Mouse (Mus musculus): Measurements from ENCODE around the gene Gh. TPM values are rescaled to one million over a fixed set of nuclear protein-coding genes. Genes with fewer than 3 reads are reported as not detected.

Gene Gh
- polyA plus RNA-seq (2014; fragmentation: Illumina TruSeq; extraction: RNeasy Lipid Tissue Mini Kit (QIAGEN cat#74804); ENCODE audit: low read depth, low replicate concordance) = not detected

GRCm38 (mm10) chr11:106301765-106302164 lies at the start of gene Gh:
TSS of gene Gh (minus strand) at chr11:106301865.

DNA sequence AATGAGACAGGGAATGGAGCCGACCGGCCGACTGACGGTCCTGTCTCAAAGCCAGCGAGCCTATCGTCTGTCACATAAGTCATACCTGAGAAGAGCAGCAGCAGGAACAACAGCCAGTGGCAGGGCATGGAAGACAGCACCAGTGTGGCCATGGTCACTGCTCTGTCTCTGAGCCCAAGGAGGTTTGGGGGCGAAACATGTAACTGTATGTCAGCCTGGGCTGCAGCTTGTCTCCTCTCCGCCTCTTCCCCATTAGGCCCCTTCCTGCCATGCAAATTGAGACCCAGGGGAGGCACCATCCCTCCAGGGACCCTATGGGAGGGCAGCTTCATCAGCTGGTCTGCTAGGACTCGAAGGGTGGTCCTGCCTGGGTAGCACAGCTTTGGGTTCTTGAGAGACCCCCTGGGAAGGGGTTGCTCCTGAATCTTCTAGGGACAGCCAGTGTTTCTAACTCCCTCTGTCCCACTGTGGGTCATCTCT lies 12.7 kb upstream of the Gh start, which contains the start of gene Cd79b:
Gene Cd79b (minus strand): TSS at position 430 of the 480 bp plus-strand sequence.

DNA sequence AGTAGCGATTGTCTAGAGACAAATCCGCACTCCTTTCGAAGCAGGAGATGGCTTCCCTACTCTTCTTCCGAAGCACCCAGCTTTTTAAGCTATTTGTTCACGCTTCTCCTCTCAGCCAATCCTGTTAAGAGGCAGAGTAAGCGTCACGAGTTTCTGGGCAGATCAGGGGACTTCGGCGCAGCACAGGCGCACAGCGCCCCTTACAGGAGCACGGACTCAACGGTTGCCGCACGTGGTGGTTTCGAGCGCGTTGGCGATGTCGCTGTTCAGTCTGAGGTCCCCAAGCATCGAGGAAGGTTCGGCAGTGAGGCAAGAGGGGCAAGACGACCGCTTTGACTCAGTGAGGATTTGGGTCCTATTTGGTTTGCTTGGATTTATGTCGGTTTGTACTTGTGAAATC lies 25.2 kb downstream of the Gh start, which contains the start of gene Tcam1:
Gene Tcam1 (plus strand): TSS at position 219 of the 400 bp plus-strand sequence.

GRCm38 (mm10) chr11:106272644-106273310 lies 28.9 kb downstream of the Gh start, which contains the start of gene Smarcd2:
TSS of gene Smarcd2 (minus strand) at chr11:106272972.

DNA sequence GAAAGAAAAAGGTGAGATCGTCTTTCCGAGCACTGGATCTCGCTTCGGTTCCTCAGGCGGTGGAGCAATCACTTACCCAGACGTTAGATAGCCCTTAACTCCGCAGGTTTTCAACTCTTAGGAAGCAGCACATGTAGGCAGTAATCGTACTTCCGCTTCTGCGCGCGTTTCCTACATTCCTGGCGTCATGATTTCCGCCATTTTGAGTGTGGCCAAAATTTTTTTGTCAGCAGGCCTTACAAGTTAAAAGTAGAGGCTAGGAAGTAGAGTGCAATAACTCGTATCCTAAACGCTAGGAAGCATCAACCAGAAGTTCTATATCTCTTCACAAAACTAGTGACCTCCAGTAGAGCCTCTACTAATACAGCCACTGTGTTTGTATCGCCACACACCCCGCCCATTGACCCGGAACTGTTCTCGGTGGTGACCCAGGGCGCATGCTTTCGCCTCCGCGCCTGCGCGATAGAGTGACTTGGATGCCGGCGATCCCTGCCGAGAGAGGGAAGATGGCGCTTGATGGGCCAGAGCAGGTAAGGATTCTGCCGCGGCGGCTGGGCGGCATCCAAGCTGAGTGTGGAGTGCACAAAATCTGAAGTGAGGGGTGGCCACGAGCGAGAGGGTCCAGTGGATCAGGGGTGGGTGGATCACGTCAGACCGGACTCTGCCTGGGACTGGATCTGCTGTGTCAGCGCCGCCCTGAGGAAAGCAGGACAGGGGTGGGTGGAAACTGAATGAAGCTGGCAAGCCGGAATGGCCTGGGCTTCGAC lies 45.8 kb downstream of the Gh start, which contains the start of the genes Ftsj3 and Psmc5:
Gene Ftsj3 (minus strand): TSS at position 395 of the 767 bp plus-strand sequence.
Gene Psmc5 (plus strand): TSS at position 470 of the 767 bp plus-strand sequence.

Other genes with a start within 250 kb of the Gh start
- gene Taco1, start 235.8 kb downstream of the Gh start, polyA plus RNA-seq (2014; fragmentation: Illumina TruSeq; extraction: RNeasy Lipid Tissue Mini Kit (QIAGEN cat#74804); ENCODE audit: low read depth, low replicate concordance) = 15.1 TPM
- 9.6 TPM for gene Map3k3, start 217.3 kb downstream of the Gh start, polyA plus RNA-seq (2014; fragmentation: Illumina TruSeq; extraction: RNeasy Lipid Tissue Mini Kit (QIAGEN cat#74804); ENCODE audit: low read depth, low replicate concordance)
- not detected for gene Gm10840, start 141.0 kb downstream of the Gh start, polyA plus RNA-seq (2014; fragmentation: Illumina TruSeq; extraction: RNeasy Lipid Tissue Mini Kit (QIAGEN cat#74804); ENCODE audit: low read depth, low replicate concordance)
- 2.2 TPM for gene Limd2, start 141.0 kb downstream of the Gh start, polyA plus RNA-seq (2014; fragmentation: Illumina TruSeq; extraction: RNeasy Lipid Tissue Mini Kit (QIAGEN cat#74804); ENCODE audit: low read depth, low replicate concordance)
- gene Strada, start 99.7 kb downstream of the Gh start, polyA plus RNA-seq (2014; fragmentation: Illumina TruSeq; extraction: RNeasy Lipid Tissue Mini Kit (QIAGEN cat#74804); ENCODE audit: low read depth, low replicate concordance) = 8.9 TPM
- gene Ccdc47, start 85.5 kb downstream of the Gh start, polyA plus RNA-seq (2014; fragmentation: Illumina TruSeq; extraction: RNeasy Lipid Tissue Mini Kit (QIAGEN cat#74804); ENCODE audit: low read depth, low replicate concordance) = 267 TPM
- 65.4 TPM for gene Ddx42, start 84.9 kb downstream of the Gh start, polyA plus RNA-seq (2014; fragmentation: Illumina TruSeq; extraction: RNeasy Lipid Tissue Mini Kit (QIAGEN cat#74804); ENCODE audit: low read depth, low replicate concordance)
- gene Ftsj3, start 45.8 kb downstream of the Gh start, polyA plus RNA-seq (2014; fragmentation: Illumina TruSeq; extraction: RNeasy Lipid Tissue Mini Kit (QIAGEN cat#74804); ENCODE audit: low read depth, low replicate concordance) = 20.9 TPM
- gene Psmc5, start 45.7 kb downstream of the Gh start, polyA plus RNA-seq (2014; fragmentation: Illumina TruSeq; extraction: RNeasy Lipid Tissue Mini Kit (QIAGEN cat#74804); ENCODE audit: low read depth, low replicate concordance) = 33.4 TPM
- 13.2 TPM for gene Smarcd2, start 28.9 kb downstream of the Gh start, polyA plus RNA-seq (2014; fragmentation: Illumina TruSeq; extraction: RNeasy Lipid Tissue Mini Kit (QIAGEN cat#74804); ENCODE audit: low read depth, low replicate concordance)
- not detected for gene Tcam1, start 25.2 kb downstream of the Gh start, polyA plus RNA-seq (2014; fragmentation: Illumina TruSeq; extraction: RNeasy Lipid Tissue Mini Kit (QIAGEN cat#74804); ENCODE audit: low read depth, low replicate concordance)
- gene Cd79b, start 12.9 kb upstream of the Gh start, polyA plus RNA-seq (2014; fragmentation: Illumina TruSeq; extraction: RNeasy Lipid Tissue Mini Kit (QIAGEN cat#74804); ENCODE audit: low read depth, low replicate concordance) = not detected
- 0.23 TPM for gene Scn4a, start 51.4 kb upstream of the Gh start, polyA plus RNA-seq (2014; fragmentation: Illumina TruSeq; extraction: RNeasy Lipid Tissue Mini Kit (QIAGEN cat#74804); ENCODE audit: low read depth, low replicate concordance)
- not detected for gene Prr29, start 63.6 kb upstream of the Gh start, polyA plus RNA-seq (2014; fragmentation: Illumina TruSeq; extraction: RNeasy Lipid Tissue Mini Kit (QIAGEN cat#74804); ENCODE audit: low read depth, low replicate concordance)
- gene Icam2, start 86.2 kb upstream of the Gh start, polyA plus RNA-seq (2014; fragmentation: Illumina TruSeq; extraction: RNeasy Lipid Tissue Mini Kit (QIAGEN cat#74804); ENCODE audit: low read depth, low replicate concordance) = 6.2 TPM
- 120 TPM for gene Ern1, start 186.0 kb upstream of the Gh start, polyA plus RNA-seq (2014; fragmentation: Illumina TruSeq; extraction: RNeasy Lipid Tissue Mini Kit (QIAGEN cat#74804); ENCODE audit: low read depth, low replicate concordance)